Mouse (Mus musculus) left cerebral cortex, postnatal 25 days (tissue): ENCODE measurements around the gene Mef2c. TPM values are rescaled to one million over a fixed set of nuclear protein-coding genes. Genes with fewer than 3 reads are reported as not detected.

ENCODE experiments used
- DNase-seq, 2 experiments: peaks; one replicate each; pipeline ENCODE4 v3.0.0; 2022; ENCODE audit warnings: low spot score in 2 of 2, mixed read lengths in 1 of 2
- intact Hi-C: fragments of 180-260 bp; cut with DNase I; formaldehyde crosslinking; loops from one replicate; pipeline ENCODE4 v1.15.1; 2025
- total RNA-seq, 2 experiments: library from RNA; stranded (reverse); gene quantifications; 2 replicates each; pipeline ENCODE4 v1.2.3; 2021

Mef2c gene
- total RNA-seq, 2 experiments from 2014 or later = 688 to 732 TPM

DNA sequence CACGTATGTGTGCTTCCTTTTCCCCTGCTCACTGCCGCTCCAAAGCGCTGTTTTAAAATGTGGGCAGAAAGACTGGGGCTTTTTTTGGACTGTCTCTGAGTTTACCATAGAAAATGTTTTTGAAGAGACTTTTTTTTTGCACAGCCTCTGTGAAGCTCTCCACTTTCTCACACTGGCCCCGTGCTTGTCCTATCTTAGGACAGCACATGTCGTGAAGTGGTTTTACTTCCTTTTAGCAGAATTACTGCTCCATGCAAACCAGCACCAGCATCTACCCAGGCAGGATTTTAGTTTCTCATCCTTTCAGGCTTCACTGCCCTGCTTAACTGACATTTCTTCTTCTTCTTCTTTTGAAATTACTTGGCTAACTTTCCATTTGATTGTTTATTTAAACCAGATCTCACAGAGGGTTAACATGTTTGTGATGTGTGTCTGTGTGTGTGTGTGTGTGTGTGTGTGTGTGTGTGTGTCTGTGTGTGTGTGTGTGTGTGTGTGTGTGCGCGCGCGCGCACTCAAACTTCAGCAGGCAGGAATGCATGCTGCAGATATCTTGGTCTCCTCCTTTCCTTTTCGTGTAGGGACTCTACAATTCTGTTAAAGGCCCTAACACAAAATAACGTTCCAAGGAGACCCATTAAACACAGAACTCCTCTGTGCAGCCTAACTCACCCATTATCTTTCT, 146.1 kb downstream of the Mef2c start:
- intact Hi-C loops = loop anchor here (5.0 to 10.0 kb wide), 3 partner anchors 128 to 1865 kb away; partner anchors contain the start of gene Cetn3
- peak in 1 of 2 experiments; percentile 81 for DNase-seq

DNA sequence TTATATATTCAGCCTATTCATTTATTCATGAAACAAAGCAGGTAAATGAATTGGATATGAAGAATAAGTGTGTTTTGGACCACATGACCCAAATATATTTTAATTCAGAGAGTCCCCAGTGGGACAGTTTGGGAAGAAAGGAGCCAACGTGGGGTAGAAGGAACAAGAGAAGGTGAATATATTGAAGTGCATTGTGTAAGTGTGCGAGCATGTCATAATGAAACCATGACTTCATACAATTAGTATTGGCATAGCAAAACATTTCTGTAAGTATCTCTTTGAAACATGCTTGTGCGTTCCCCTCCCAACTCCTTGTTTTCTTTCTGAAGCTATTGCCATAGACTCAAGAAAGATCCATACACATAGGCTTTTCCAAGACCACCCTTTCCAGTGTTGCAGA, 147.0 kb downstream of the Mef2c start:
- DNase-seq = no peak
- intact Hi-C loops = loop anchor here (5.0 to 10.0 kb wide), 3 partner anchors 129 to 1866 kb away; partner anchors contain the start of gene Cetn3

GRCm38 (mm10) chr13:83651941-83652548, 148.2 kb downstream of the Mef2c start:
- no peak for DNase-seq
- intact Hi-C loops = loop anchor here (5.0 to 10.0 kb wide), 3 partner anchors 130 to 1867 kb away; partner anchors contain the start of gene Cetn3

DNA sequence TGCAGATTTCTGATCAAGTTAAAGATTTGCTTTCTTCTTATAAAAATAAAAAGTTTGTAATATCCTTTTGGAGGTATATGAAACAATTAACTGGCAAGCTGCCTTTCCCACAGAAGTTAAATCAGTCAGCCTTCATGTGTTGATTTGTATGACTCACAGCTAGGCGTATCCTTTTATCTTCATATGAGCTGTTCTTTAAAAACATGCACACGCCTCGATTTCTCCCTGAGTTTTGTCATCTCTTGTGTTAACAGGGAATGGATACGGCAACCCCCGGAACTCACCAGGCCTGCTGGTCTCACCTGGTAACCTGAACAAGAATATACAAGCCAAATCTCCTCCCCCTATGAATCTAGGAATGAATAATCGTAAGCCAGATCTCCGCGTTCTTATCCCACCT, 148.7 kb downstream of the Mef2c start:
- DNase-seq = no peak
- intact Hi-C loops = loop anchor here (5.0 to 10.0 kb wide), 3 partner anchors 130 to 1868 kb away; partner anchors contain the start of gene Cetn3

- DNase-seq = peak; percentile 89 to 90
- intact Hi-C loops = loop anchor here (5.0 to 10.0 kb wide), 3 partner anchors 133 to 1870 kb away; partner anchors contain the start of gene Cetn3
These were observed 151.3 kb downstream of the Mef2c start for GRCm38 (mm10) chr13:83654889-83655769.

DNA sequence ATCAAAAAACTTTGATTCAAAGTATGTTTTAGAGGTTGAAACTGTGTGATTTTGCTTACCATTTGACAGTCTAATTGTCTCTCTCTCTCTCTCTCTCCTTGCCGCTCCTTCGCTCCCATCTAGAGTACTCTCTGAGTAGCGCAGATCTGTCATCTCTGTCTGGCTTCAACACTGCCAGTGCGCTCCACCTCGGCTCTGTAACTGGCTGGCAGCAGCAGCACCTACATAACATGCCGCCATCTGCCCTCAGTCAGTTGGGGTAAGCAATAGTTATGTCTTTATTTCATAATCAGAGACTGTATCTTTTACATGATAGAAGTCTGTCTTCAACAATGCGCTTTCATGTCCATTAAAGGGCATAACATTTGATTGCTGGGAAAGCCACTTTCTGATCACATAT, 152.3 kb downstream of the Mef2c start:
- peak in 1 of 2 experiments; percentile 64 for DNase-seq
- intact Hi-C loops = loop anchor here (2.0 to 10.0 kb wide), 3 partner anchors 711 to 1871 kb away; partner anchors contain the start of gene Cetn3

DNA sequence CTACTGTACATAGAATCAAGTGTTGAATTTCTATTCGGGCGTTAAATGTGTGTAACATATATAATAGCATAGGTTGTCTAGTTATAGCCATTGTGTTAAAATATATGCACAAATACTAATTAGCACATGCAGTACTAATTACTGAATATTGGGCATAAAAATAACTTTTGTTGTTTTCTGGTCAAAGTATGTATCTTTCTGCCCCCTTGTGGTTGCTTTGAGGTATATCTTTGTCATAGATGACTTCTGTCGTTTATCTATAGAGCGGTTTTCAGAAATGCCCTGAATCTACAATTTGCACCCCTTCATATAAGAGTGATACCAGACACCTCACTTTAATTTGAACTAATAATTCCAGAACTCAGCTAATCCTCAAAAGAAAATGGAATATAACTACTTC, 152.9 kb downstream of the Mef2c start:
- intact Hi-C loops = loop anchor here (2.0 to 10.0 kb wide), 3 partner anchors 712 to 1872 kb away; partner anchors contain the start of gene Cetn3
- no peak for DNase-seq

DNA sequence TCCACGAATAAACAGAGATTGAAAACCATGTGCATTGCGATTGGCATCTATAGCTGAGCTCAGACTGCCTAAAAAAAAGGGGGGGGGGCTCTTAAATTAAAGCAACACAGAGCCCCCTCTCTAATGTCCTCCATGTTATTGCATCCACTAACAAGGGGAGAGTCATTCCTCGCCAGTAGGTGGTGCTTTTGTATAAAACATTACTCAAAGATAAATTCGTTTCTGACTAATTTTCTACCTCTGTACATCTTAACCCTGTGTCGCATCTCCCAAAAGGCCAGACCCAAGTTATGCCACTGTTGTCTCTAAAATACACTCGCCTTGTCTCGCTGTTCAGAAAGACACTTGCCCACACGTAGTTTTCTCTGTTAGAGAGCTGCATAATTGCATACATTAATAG, 156.9 kb downstream of the Mef2c start:
- intact Hi-C loops = loop anchor here (5.0 kb wide), 1 partner anchor 687 kb away; no protein-coding TSS in a partner anchor
- no peak for DNase-seq

DNA sequence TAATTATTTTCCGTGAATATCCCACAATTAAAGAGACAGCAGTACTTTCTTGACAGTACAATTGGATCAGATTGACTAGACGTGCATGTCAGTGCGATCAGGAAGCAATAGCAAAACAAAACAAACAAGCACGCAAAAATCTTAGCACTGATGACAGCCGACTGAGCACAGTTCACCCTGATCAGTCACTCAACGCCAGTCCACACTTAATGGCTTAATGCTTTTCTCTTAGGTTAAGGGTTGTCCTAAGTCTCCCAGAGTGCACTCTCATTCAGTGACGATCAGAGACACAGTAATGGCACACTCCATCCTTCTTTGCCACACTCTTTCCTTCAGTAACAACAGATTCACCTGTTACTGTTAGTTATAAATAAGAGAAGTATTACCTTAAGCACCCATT, 157.3 kb downstream of the Mef2c start:
- no peak for DNase-seq
- intact Hi-C loops = loop anchor here (5.0 kb wide), 1 partner anchor 686 kb away; no protein-coding TSS in a partner anchor

GRCm38 (mm10) chr13:83662089-83662551, 158.3 kb downstream of the Mef2c start:
- peak; percentile 49 to 67 for DNase-seq
- intact Hi-C loops = loop anchor here (1.0 to 5.0 kb wide), 2 partner anchors 685 to 1096 kb away; no protein-coding TSS in a partner anchor

- intact Hi-C loops = no loop called here
- DNase-seq = peak in 1 of 2 experiments; percentile 34
These were observed 162.3 kb downstream of the Mef2c start for GRCm38 (mm10) chr13:83666179-83666578.

GRCm38 (mm10) chr13:83667051-83667450, 163.2 kb downstream of the Mef2c start:
- peak in 1 of 2 experiments; percentile 69 for DNase-seq
- intact Hi-C loops = no loop called here

GRCm38 (mm10) chr13:83707611-83708010, 203.8 kb downstream of the Mef2c start:
- intact Hi-C loops = no loop called here
- no peak for DNase-seq

DNA sequence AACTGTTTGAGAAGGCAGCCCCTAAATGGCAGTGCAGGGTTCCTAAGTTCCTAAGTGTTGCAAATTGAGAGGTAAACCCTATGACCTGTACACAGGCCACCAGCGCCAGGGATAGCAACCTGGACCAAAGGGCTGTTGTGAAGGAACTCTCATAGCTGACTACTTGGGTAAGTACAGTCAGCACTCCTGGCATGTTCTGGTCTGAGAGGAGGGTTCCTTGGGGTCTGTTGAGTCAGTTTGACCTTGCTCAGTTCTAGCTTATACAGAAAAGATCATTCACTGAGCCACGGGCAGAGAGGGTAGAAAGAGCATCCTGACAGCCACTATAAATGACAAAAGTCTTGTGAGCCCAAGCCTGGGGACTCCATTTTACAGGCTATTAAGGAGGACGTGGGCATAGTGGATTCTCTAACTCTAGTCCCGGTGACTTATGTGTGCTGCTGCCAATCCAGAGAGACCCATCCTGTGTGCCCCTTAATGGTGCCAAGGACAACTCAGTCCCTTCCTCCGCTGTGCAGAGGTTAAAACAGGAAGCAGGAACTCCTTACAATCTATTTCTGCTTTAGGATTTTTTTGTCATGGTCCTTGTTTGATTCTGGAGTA, 209.0 kb downstream of the Mef2c start:
- intact Hi-C loops = loop anchor here (10.0 kb wide), 3 partner anchors 1452 to 1768 kb away; partner anchors contain the start of gene Rasa1
- DNase-seq = peak; percentile 13 to 19

DNA sequence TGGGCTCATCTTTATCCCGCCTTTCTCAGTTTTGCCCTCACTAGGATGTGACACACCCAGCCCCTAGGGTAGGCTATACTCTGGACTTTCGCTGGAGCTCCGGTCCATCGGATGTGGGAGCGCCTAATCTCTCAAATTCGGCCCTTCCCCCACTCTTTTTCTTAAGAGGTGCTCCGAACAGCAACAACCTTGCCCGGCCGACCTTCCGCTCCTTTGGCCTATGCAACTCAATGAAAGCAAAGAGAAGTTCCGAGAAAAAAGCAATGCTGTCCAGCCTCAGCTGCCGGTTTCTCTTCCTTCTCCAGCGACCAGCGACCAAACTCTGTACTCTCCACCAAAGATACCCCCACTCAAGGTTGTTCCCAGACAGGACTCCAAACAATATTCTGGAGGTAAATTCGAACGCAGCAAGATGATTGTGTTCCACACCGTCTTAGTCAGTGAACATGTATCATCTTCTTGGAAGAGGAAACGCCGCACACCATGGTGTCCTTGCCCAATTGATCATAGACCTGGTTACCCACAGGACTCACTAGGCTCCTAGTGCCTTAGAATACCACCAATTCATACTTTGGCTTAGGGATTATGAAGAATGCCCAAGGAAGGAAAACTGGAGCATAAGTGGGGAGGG, 209.9 kb downstream of the Mef2c start:
- intact Hi-C loops = loop anchor here (2.0 to 10.0 kb wide), 4 partner anchors 1045 to 1769 kb away; partner anchors contain the start of gene Rasa1
- peak; percentile 35 to 39 for DNase-seq

DNA sequence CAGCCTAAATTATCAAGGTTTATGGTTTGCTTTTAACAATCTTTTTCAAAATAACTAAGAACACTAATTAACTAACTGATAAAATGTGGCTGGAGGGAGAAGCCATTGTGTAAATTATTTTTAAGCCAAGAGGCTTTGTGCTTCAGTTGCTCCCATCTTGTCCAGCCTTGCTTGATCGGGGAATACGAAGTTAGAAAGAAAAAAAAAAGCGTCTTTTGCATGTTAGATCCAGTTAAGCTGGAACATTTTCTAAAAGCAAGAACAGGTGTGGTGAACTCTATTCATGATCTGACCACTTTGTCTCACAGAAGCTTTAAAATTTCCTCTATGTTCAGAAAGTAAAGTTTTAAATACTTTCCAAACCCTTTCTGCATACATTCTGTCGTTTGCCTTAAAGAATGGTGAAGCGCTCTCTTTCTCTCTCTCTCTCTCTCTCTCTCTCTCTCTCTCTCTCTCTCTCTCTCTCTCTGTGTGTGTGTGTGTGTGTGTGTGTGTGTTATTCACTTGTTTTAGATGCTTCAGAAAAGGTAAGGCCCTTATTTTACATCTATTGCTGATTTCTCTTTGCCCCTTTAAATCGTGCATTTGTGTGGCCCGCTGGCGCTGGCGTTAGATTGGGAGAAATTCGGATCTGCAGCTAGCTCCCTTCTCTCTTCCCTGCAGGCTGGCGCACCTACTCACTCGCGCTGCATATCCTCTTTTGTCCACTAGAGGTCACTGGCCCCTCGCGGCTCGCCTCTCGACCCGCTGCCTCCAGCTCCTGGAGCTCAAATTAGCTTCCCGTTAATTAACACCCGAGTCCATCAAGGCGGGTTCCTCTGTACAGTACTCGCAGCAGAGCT, 210.9 kb downstream of the Mef2c start:
- peak; percentile 95 to 98 for DNase-seq
- intact Hi-C loops = loop anchor here (2.0 to 10.0 kb wide), 8 partner anchors 192 to 1932 kb away; partner anchors contain the start of genes Cetn3 and Rasa1

DNA sequence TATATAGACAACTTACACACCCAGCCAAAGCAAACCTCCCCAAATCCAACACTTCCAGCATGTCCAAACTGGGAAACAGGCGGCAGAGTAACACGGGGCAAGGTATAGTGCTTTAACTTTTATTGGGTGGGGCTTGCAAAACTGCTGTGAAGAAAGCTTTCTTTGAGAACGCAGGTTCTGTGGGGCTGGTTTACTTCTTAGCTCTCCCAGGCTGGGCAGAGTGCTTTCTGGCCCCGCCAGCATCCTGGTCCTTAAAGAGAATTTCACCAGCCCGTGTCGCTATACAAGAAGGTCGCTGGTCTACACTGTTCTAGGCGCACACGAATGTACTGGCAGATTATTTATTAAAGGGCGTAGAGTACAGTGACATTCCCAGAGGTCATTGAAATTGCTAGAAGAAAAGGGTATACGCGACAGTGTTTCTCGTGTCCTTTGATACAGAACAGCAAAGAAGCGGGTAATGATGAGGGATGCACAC, 211.5 kb downstream of the Mef2c start:
- intact Hi-C loops = loop anchor here (2.0 to 10.0 kb wide), 8 partner anchors 193 to 1933 kb away; partner anchors contain the start of genes Cetn3 and Rasa1

More for the DNA sequence above, 211.5 kb downstream of the Mef2c start:
- DNase-seq = no peak
